Mouse (Mus musculus): ENCODE measurements around the gene Scd4. TPM values are rescaled to one million over a fixed set of nuclear protein-coding genes. Genes with fewer than 3 reads are reported as not detected.
A peak's percentile ranks its signal among the peaks of the same experiment; 100 is the strongest.

Scd4 gene
- polyA plus RNA-seq, 1 experiment from 2014 or later: 0.25 TPM

DNA sequence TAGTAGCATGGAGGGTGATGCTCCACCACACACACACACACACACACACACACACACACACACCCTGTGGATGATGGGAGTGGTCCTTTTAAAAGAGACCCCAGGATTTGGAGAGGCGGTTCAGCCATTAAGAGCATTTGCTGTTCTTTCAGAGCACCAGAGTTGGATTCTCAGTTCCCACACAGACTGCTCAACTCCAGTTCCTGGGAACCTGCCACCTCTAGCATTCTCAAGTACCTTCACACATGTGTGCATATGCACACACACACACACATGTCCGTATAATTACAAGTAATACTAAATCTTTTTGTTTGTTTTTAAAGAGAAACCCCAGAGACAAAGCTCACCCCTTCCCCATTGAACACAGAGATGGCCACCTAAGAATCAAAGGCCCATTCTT is 40.8 kb upstream of the Scd4 start:
- H3K4me2 ChIP-seq (replicated peaks; ENCODE audit: low read depth, low read length): no peak overlapping the region
- no peak overlapping the region for H3K9ac ChIP-seq (replicated peaks; ENCODE audit: low read depth, low read length)
- H3K4me1 ChIP-seq (ENCODE audit: control insufficient read depth, insufficient read depth, low read length): peaks cover 28% of the 10 kb centered on the region
- peak overlapping the region; percentile 98; the same call in 1 of the 2 replicates for H3K27ac ChIP-seq (ENCODE audit: low read length)
- no peak overlapping the region for H3K4me3 ChIP-seq (ENCODE audit: low read depth, low read length)
- H3K27me3 ChIP-seq (ENCODE audit: control insufficient read depth, insufficient read depth, low read length): no peaks in the 10 kb centered on the region
- 74% methylated on average over 2 of the region's 2 CpGs for WGBS
- peaks cover 10% of the 10 kb centered on the region for H3K36me3 ChIP-seq (ENCODE audit: control insufficient read depth, insufficient read depth, low read length)
- ATAC-seq (ENCODE audit: insufficient number of reproducible peaks, insufficient read depth, low FRiP score, low read depth): no peak
- no peaks in the 10 kb centered on the region for H3K9me3 ChIP-seq (ENCODE audit: control insufficient read depth, low read depth, low read length)

DNA sequence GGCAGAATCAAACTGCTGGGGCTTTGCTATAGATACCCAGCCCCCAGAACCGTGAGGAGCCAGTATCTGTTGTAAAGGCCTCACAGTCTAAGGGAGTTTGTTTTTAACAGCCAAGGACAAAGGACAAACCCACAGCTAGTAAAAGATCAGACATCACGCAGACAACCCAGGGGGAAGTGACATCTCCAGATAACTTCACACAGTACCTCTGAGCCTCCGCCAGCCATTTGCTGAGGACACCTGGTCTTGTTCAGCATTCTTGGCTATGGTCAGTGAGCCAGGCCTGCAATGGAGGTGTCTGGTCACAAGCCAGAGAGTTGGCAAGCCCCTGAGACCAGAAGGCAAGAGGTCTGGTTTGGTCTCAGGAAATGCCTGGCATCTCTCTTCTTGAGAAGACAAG is 40.4 kb upstream of the Scd4 start:
- peak overlapping the region; percentile 96; the same call in 1 of the 2 replicates for H3K4me3 ChIP-seq (ENCODE audit: low read depth, low read length)
- ATAC-seq (ENCODE audit: insufficient number of reproducible peaks, insufficient read depth, low FRiP score, low read depth): no peak
- H3K4me1 ChIP-seq (ENCODE audit: control insufficient read depth, insufficient read depth, low read length): peaks cover 30% of the 10 kb centered on the region
- H3K27ac ChIP-seq (ENCODE audit: low read length): peak overlapping the region; percentile 98; the same call in 1 of the 2 replicates
- H3K36me3 ChIP-seq (ENCODE audit: control insufficient read depth, insufficient read depth, low read length): peaks cover 14% of the 10 kb centered on the region
- no peaks in the 10 kb centered on the region for H3K27me3 ChIP-seq (ENCODE audit: control insufficient read depth, insufficient read depth, low read length)
- H3K4me2 ChIP-seq (replicated peaks; ENCODE audit: low read depth, low read length): peak overlapping the region; percentile 88
- 62% methylated on average over 3 of the region's 3 CpGs for WGBS
- no peak overlapping the region for H3K9ac ChIP-seq (replicated peaks; ENCODE audit: low read depth, low read length)
- H3K9me3 ChIP-seq (ENCODE audit: control insufficient read depth, low read depth, low read length): no peaks in the 10 kb centered on the region

DNA sequence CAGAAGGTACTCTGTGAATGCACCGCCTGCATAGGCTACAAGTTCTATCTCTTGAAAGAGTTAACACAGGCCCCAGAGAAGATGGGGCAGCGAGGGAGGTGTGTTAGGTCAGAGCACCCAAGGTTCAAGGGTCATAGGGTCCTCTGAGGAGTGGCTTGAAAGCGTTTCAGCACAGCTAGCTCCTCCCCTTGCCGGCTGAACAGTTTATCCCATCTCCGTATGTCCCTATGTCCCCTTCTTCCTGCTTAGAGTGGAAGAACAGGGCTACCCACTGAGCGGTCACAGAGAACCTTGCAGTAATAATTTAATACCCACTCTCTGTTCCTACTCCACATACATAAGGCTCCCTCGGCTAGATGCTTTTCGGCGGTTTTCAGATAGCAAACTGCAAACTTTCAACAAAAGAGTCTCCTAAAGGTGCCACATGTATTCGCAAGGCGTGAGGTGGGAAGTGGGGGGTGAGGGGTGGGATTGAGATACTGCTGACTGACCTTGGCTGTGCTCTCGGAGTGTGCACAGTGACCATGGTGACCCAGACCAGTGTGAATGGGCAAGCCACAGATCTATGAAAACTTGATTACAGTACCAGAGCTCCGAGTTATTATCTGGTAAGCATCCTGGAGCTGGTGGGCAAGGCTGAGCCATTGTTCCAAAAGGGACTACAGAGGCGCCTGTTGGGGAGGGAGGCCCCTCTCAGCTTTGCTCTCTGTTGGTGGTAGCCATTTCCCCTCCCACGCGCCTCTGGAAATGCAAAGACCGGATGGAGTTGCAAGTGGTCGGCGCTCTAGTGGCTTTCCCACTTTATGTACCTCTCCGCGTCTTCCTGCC is 39.7 kb upstream of the Scd4 start, which contains the start of gene Scd2:
Scd2 (plus strand) TSS at position 734 of the 828 bp plus-strand sequence.
- peaks cover 37% of the 10 kb centered on the region for H3K4me1 ChIP-seq (ENCODE audit: control insufficient read depth, insufficient read depth, low read length)
- peaks cover 21% of the 10 kb centered on the region for H3K36me3 ChIP-seq (ENCODE audit: control insufficient read depth, insufficient read depth, low read length)
- peak within 1 kb of the TSS; percentile 97 for H3K9ac ChIP-seq (replicated peaks; ENCODE audit: low read depth, low read length)
- peak within 1 kb of the TSS; percentile 96 for H3K4me3 ChIP-seq (ENCODE audit: low read depth, low read length)
- H3K4me2 ChIP-seq (replicated peaks; ENCODE audit: low read depth, low read length): peak within 1 kb of the TSS; percentile 88
- no peaks in the 10 kb centered on the region for H3K9me3 ChIP-seq (ENCODE audit: control insufficient read depth, low read depth, low read length)
- 2% methylated on average over 21 of the region's 21 CpGs for WGBS
- ATAC-seq (ENCODE audit: insufficient number of reproducible peaks, insufficient read depth, low FRiP score, low read depth): no peak; the same call in 1 of the 2 replicates
- no peaks in the 10 kb centered on the region for H3K27me3 ChIP-seq (ENCODE audit: control insufficient read depth, insufficient read depth, low read length)
- H3K27ac ChIP-seq (ENCODE audit: low read length): peak within 1 kb of the TSS; percentile 98

DNA sequence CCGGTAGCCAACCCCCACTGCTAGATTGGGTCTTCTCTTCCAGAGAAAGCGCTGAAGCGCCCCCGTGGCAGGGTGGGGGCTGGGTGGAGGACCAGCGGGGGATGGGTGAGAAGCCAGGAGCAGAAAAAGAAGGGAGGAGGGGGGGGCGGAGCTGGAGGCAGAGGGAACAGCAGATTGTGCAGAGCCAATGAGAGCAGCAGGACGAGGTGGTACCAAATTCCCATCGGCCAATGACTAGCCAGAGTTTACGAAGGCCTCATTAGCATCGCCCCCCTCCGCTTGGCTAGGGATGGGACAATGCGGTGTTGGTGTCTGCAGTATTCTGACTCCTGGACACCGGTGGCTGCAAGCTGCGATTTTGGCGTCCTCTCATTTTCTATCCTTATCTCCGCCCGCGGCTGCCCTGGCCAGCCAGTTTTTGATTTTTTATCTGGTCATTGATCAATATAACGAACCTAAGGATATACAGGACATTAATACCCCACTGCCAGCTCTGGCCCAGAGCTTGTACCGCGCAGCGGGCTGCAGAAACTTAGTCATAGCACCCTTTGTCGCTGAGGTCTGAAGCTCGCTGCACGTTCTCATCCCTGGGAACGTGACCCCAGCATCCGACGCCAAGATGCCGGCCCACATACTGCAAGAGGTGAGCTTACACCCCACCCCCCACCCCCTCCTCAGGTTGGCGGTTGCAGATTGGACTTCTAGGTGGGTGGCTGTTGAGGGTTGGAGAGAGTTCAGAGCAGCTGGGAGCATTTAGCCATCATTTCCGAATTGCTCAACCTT is 38.9 kb upstream of the Scd4 start:
- Histone ChIP-seq H3K36me3 (ENCODE audit: control insufficient read depth, insufficient read depth, low read length) (peaks cover 29% of the 10 kb centered on the region), H3K27me3 (ENCODE audit: control insufficient read depth, insufficient read depth, low read length) (no peaks in the 10 kb centered on the region), H3K9me3 (ENCODE audit: control insufficient read depth, low read depth, low read length) (no peaks in the 10 kb centered on the region), H3K27ac (ENCODE audit: low read length) (peak overlapping the region; percentile 98), H3K4me3 (ENCODE audit: low read depth, low read length) (peak overlapping the region; percentile 96), H3K4me1 (ENCODE audit: control insufficient read depth, insufficient read depth, low read length) (peaks cover 45% of the 10 kb centered on the region), H3K9ac (replicated peaks; ENCODE audit: low read depth, low read length) (peak overlapping the region; percentile 97), H3K4me2 (replicated peaks; ENCODE audit: low read depth, low read length) (peak overlapping the region; percentile 88)
- peak; percentile 96 for ATAC-seq (ENCODE audit: insufficient number of reproducible peaks, insufficient read depth, low FRiP score, low read depth)
- WGBS: 2% methylated on average over 30 of the region's 31 CpGs

DNA sequence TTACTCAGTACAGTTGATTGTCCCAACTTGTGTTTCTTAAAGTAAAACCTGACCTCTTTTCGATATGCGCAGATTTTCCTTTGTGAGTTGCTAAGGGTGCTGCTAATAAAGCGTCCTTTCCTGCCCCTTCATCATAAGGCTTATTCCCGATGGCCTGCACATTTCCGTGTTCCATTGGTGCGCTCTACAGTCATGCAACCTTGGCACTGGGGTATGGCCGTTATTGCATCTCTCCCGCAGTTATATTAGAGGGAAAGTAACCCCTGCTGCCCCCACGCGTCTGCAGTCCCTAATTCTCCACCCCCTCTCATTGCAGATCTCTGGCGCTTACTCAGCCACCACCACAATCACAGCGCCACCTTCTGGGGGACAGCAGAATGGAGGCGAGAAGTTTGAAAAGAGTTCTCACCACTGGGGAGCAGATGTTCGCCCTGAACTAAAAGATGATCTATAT is 38.3 kb upstream of the Scd4 start:
- Histone ChIP-seq H3K27ac (ENCODE audit: low read length) (peak overlapping the region; percentile 98), H3K27me3 (ENCODE audit: control insufficient read depth, insufficient read depth, low read length) (no peaks in the 10 kb centered on the region), H3K4me2 (replicated peaks; ENCODE audit: low read depth, low read length) (peak overlapping the region; percentile 88), H3K4me1 (ENCODE audit: control insufficient read depth, insufficient read depth, low read length) (peaks cover 50% of the 10 kb centered on the region), H3K9ac (replicated peaks; ENCODE audit: low read depth, low read length) (peak overlapping the region; percentile 97), H3K9me3 (ENCODE audit: control insufficient read depth, low read depth, low read length) (no peaks in the 10 kb centered on the region), H3K36me3 (ENCODE audit: control insufficient read depth, insufficient read depth, low read length) (peaks cover 34% of the 10 kb centered on the region), H3K4me3 (ENCODE audit: low read depth, low read length) (peak overlapping the region; percentile 96)
- 2% methylated on average over 14 of the region's 14 CpGs for WGBS
- peak; percentile 50 for ATAC-seq (ENCODE audit: insufficient number of reproducible peaks, insufficient read depth, low FRiP score, low read depth)

DNA sequence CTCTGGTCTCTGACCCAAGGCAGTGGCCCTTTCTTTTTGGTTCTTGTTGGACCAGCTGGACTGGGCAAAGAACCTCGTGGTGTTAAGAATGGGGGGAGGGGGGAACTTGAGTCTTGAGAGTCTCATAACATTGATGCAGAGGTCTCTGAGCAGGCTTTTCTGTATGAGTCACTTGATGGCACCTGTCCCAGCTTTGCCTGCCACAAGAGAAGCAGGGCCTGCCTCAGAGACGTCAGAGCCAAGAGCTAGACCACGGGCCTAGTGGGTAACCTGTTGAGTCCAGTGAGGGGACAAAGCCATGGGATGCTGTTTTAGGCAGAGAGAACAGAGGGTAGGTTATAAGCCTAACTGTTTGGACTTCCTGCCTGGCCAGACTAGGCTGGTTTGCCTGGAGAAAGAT is 37.6 kb upstream of the Scd4 start:
- 5% methylated on average over 3 of the region's 3 CpGs for WGBS
- peak overlapping the region; percentile 88 for H3K4me2 ChIP-seq (replicated peaks; ENCODE audit: low read depth, low read length)
- peaks cover 40% of the 10 kb centered on the region for H3K36me3 ChIP-seq (ENCODE audit: control insufficient read depth, insufficient read depth, low read length)
- peaks cover 56% of the 10 kb centered on the region for H3K4me1 ChIP-seq (ENCODE audit: control insufficient read depth, insufficient read depth, low read length)
- peak overlapping the region; percentile 96 for H3K4me3 ChIP-seq (ENCODE audit: low read depth, low read length)
- H3K9ac ChIP-seq (replicated peaks; ENCODE audit: low read depth, low read length): peak overlapping the region; percentile 28
- peak overlapping the region; percentile 98; the same call in 1 of the 2 replicates for H3K27ac ChIP-seq (ENCODE audit: low read length)
- no peaks in the 10 kb centered on the region for H3K27me3 ChIP-seq (ENCODE audit: control insufficient read depth, insufficient read depth, low read length)
- no peak for ATAC-seq (ENCODE audit: insufficient number of reproducible peaks, insufficient read depth, low FRiP score, low read depth)
- no peaks in the 10 kb centered on the region for H3K9me3 ChIP-seq (ENCODE audit: control insufficient read depth, low read depth, low read length)

DNA sequence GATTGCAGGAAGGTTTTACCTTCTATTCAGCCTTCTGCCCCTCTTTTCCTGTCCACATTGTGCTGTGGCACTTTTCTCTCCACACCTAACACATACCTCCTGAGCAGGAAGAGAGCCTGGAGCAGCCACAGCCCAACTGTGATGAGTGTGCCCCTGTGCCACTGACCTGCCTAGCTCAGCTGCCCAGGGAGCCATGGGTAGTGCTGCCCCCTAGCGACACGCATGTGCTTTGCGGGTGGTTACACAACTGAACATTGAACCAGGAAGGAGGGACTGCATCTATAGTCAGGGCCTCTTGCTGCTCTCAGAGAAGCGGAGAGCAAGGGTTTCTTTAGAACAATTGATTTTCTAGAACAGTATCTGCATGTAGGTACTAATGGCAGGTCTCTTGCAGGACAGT is 37.2 kb upstream of the Scd4 start:
- ATAC-seq (ENCODE audit: insufficient number of reproducible peaks, insufficient read depth, low FRiP score, low read depth): 0 out of 2 replicates have a peak, but pooled peaks have one; percentile 17
- Histone ChIP-seq H3K27ac (ENCODE audit: low read length) (no peak overlapping the region), H3K36me3 (ENCODE audit: control insufficient read depth, insufficient read depth, low read length) (peaks cover 45% of the 10 kb centered on the region)

DNA sequence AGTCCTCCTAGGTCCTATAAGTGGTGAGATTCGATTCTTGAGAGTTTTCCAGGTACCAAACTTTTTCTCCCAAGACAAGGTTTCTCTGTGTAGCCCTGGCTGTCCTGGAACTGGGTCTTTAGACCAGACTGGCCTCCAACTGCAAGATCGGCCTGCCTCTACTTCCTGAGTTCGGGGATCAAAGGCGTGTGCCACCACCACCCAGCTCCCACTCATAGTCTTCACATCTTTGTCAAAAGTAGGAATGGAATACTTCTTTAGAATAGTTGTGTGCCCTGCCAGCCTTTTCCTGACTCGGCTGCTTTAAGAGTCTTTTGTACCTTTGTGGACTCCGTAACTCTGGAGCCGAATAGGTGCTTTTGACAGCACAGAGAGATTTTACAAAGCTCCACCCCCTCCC is 36.7 kb upstream of the Scd4 start:
- peak overlapping the region; percentile 88 for H3K4me2 ChIP-seq (replicated peaks; ENCODE audit: low read depth, low read length)
- no peaks in the 10 kb centered on the region for H3K9me3 ChIP-seq (ENCODE audit: control insufficient read depth, low read depth, low read length)
- ATAC-seq (ENCODE audit: insufficient number of reproducible peaks, insufficient read depth, low FRiP score, low read depth): no peak
- H3K4me3 ChIP-seq (ENCODE audit: low read depth, low read length): peak overlapping the region; percentile 96
- WGBS: 17% methylated on average over 7 of the region's 7 CpGs
- peaks cover 49% of the 10 kb centered on the region for H3K36me3 ChIP-seq (ENCODE audit: control insufficient read depth, insufficient read depth, low read length)
- no peak overlapping the region for H3K27ac ChIP-seq (ENCODE audit: low read length)
- no peaks in the 10 kb centered on the region for H3K27me3 ChIP-seq (ENCODE audit: control insufficient read depth, insufficient read depth, low read length)
- H3K4me1 ChIP-seq (ENCODE audit: control insufficient read depth, insufficient read depth, low read length): peaks cover 65% of the 10 kb centered on the region
- peak overlapping the region; percentile 38; the same call in 1 of the 2 replicates for H3K9ac ChIP-seq (replicated peaks; ENCODE audit: low read depth, low read length)

More for the DNA sequence above, 37.2 kb upstream of the Scd4 start:
- Histone ChIP-seq H3K9me3 (ENCODE audit: control insufficient read depth, low read depth, low read length) (no peaks in the 10 kb centered on the region), H3K27me3 (ENCODE audit: control insufficient read depth, insufficient read depth, low read length) (no peaks in the 10 kb centered on the region), H3K4me1 (ENCODE audit: control insufficient read depth, insufficient read depth, low read length) (peaks cover 60% of the 10 kb centered on the region), H3K4me2 (replicated peaks; ENCODE audit: low read depth, low read length) (peak overlapping the region; percentile 88), H3K4me3 (ENCODE audit: low read depth, low read length) (peak overlapping the region; percentile 96), H3K9ac (replicated peaks; ENCODE audit: low read depth, low read length) (peak overlapping the region; percentile 38; the same call in 1 of the 2 replicates)
- WGBS: 5% methylated on average over 4 of the region's 4 CpGs
